Mouse (Mus musculus): ENCODE data around the gene Abcc6. TPM values are rescaled to one million over a fixed set of nuclear protein-coding genes. Genes with fewer than 3 reads are reported as not detected.
A peak's percentile ranks its signal among the peaks of the same experiment; 100 is the strongest.

Abcc6 gene
- polyA plus RNA-seq (2014; fragmentation: Nextera tagmentation; extraction: Ambion mirVana): 0.15 and 0.20 TPM in 2 replicates

DNA sequence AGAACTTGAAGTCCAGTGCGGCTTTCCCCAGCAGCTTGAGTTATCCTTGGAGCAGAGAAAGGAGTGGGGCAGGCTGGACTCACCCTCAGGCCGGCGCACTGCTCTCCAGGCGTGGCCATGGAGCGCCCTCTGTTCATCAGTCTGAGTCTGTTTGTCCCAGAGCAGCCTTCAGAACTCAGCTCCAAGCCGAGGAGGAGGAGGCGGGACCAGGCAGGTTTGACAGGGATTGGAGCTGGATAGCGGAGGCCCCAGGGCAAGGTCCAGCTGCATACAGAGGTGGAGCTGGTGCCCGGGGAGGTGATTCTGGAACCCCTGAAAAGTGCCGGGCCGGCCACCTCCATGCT, at the start of gene Abcc6:
Abcc6 (minus strand) TSS at position 158 of the 344 bp plus-strand sequence.
- WGBS: 13% methylated on average over 11 of the region's 11 CpGs
- Histone ChIP-seq H3K9me3 (ENCODE audit: control insufficient read depth, low read length) (no peaks in the 10 kb centered on the region), H3K9ac (ENCODE audit: low read length) (no peak within 1 kb of the TSS), H3K36me3 (ENCODE audit: control insufficient read depth, insufficient read depth, low read length) (no peaks in the 10 kb centered on the region), H3K4me1 (replicated peaks; ENCODE audit: control insufficient read depth, insufficient read depth, low read length) (peaks cover 8% of the 10 kb centered on the region), H3K27ac (ENCODE audit: low read depth, low read length) (no peak within 1 kb of the TSS), H3K4me2 (ENCODE audit: low read depth, low read length, severe bottlenecking) (peak within 1 kb of the TSS; percentile 9; the same call in 1 of the 2 replicates), H3K27me3 (ENCODE audit: control insufficient read depth, insufficient read depth, low read length) (no peaks in the 10 kb centered on the region), H3K4me3 (ENCODE audit: low read depth, low read length) (no peak within 1 kb of the TSS)
- DNase-seq (ENCODE audit: low spot score) (peak; percentile 55), ATAC-seq (replicated peaks; ENCODE audit: low FRiP score) (no peak)

DNA sequence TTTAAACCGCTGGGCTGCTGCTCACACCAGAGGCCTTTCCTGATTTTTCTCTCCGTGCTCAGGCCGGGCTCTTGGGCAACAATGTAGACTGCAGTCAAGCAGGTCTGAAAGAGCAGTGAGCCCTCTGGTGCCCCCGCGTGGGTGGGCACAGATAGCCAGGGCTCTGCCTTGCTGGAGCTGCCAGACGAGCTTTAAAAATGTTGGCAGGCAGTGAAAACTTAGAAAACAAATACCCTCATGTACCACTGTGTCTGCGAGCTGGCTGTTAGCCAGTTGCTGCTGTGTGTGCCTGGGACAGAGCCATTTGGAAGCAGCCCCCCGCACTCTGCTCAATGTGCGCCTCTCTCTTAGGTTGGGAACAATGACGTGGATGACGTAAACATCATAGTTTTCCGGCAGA, 47.6 kb upstream of the Abcc6 start:
- Histone ChIP-seq H3K36me3 (ENCODE audit: control insufficient read depth, insufficient read depth, low read length) (no peaks in the 10 kb centered on the region; the same call in 1 of the 2 replicates), H3K9ac (ENCODE audit: low read length) (no peak overlapping the region), H3K27ac (ENCODE audit: low read depth, low read length) (no peak overlapping the region), H3K4me1 (replicated peaks; ENCODE audit: control insufficient read depth, insufficient read depth, low read length) (no peaks in the 10 kb centered on the region), H3K27me3 (ENCODE audit: control insufficient read depth, insufficient read depth, low read length) (no peaks in the 10 kb centered on the region), H3K4me3 (ENCODE audit: low read depth, low read length) (no peak overlapping the region), H3K4me2 (ENCODE audit: low read depth, low read length, severe bottlenecking) (no peak overlapping the region), H3K9me3 (ENCODE audit: control insufficient read depth, low read length) (no peaks in the 10 kb centered on the region)
- no peak for DNase-seq (ENCODE audit: low spot score)
- WGBS: 88% methylated on average over 12 of the region's 12 CpGs
- ATAC-seq (replicated peaks; ENCODE audit: low FRiP score): no peak

DNA sequence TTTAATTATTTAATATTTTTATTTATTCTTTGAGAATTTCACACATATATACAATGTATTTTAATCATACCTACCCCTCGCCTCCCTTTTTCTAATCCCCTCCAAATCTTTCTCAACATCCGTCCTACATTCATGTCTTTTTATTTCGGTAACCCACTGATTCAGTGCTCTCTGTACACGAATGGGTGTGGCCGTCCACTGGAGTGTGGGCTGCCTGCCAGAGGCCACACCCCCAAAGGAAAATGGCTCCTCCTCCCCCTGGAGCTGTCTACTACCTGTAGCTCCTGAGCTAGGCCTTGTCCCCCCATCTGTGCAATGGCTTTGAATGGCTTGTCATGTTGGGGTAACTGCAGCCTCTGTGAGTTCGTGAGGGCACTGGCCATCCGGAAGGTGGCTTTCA, 46.7 kb upstream of the Abcc6 start:
- Histone ChIP-seq H3K9ac (ENCODE audit: low read length) (no peak overlapping the region), H3K4me2 (ENCODE audit: low read depth, low read length, severe bottlenecking) (no peak overlapping the region), H3K27me3 (ENCODE audit: control insufficient read depth, insufficient read depth, low read length) (no peaks in the 10 kb centered on the region), H3K9me3 (ENCODE audit: control insufficient read depth, low read length) (no peaks in the 10 kb centered on the region), H3K36me3 (ENCODE audit: control insufficient read depth, insufficient read depth, low read length) (no peaks in the 10 kb centered on the region; the same call in 1 of the 2 replicates), H3K27ac (ENCODE audit: low read depth, low read length) (no peak overlapping the region), H3K4me1 (replicated peaks; ENCODE audit: control insufficient read depth, insufficient read depth, low read length) (no peaks in the 10 kb centered on the region), H3K4me3 (ENCODE audit: low read depth, low read length) (no peak overlapping the region)
- ATAC-seq (replicated peaks; ENCODE audit: low FRiP score) (no peak), DNase-seq (ENCODE audit: low spot score) (no peak)
- WGBS: 91% methylated on average over 7 of the region's 7 CpGs

DNA sequence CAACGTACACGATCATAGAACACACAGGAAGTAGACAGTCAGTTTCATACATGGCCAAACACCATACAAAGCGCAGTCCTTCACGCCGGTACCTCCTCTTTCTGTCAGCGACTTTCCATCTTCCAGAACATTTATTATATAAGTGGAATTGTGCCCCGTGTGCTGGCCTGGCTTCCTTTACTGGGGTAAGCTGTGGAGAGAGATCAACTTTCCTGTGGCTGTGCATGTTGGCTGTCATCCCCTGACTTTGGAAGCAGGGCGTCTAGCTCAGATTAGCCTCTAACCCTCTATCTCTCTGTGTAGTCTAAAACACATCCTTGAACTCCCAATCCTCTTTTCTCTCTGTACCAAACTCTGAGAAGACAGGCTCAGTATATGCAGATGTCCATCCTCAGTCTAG, 38.7 kb upstream of the Abcc6 start:
- H3K4me2 ChIP-seq (ENCODE audit: low read depth, low read length, severe bottlenecking): no peak overlapping the region
- peaks cover 5% of the 10 kb centered on the region; the same call in 1 of the 2 replicates for H3K36me3 ChIP-seq (ENCODE audit: control insufficient read depth, insufficient read depth, low read length)
- no peak overlapping the region for H3K9ac ChIP-seq (ENCODE audit: low read length)
- no peak overlapping the region for H3K27ac ChIP-seq (ENCODE audit: low read depth, low read length)
- no peak for ATAC-seq (replicated peaks; ENCODE audit: low FRiP score)
- no peaks in the 10 kb centered on the region for H3K4me1 ChIP-seq (replicated peaks; ENCODE audit: control insufficient read depth, insufficient read depth, low read length)
- H3K27me3 ChIP-seq (ENCODE audit: control insufficient read depth, insufficient read depth, low read length): no peaks in the 10 kb centered on the region
- H3K9me3 ChIP-seq (ENCODE audit: control insufficient read depth, low read length): no peaks in the 10 kb centered on the region
- no peak overlapping the region for H3K4me3 ChIP-seq (ENCODE audit: low read depth, low read length)
- 94% methylated on average over 8 of the region's 8 CpGs for WGBS
- DNase-seq (ENCODE audit: low spot score): no peak

DNA sequence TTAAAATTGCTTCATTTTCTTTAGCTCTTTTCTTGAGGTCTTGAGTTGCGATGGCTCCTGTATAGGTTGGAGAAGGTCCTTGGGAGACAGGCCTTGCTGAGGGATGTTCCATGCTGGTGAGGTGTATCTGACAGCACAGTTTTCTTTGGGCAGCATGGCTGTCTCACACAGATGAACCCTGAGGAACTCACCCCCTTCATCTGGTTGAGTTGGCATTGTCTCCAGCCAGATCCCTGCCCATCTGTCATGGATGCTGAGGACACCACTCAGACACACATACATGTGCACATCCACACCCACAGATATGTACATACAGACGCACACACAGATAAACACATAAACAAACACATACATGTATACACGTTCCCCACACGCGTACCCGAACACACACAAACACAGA, 33.2 kb upstream of the Abcc6 start:
- Histone ChIP-seq H3K4me3 (ENCODE audit: low read depth, low read length) (no peak overlapping the region), H3K36me3 (ENCODE audit: control insufficient read depth, insufficient read depth, low read length) (no peaks in the 10 kb centered on the region; the same call in 1 of the 2 replicates)

DNA sequence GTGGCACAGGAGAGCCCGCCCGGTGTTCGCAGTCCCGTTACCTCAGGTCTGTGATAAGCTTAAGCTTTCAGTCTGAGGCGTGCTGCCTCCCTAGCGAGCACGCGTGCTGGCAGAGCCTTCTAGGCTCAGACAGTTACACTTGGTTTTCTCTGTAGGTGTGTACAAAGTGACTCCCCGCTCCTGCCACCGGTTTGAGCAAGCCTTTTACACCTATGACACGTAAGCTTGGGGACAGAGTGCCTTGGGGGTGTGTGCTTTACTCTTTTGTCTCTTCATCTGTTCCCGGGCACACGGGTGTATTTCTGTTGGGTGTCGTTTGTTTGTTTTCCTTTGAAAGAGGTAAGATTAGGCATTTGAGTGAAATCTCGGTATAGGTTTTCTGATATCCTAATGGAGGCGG, 31.5 kb upstream of the Abcc6 start:
- H3K27me3 ChIP-seq (ENCODE audit: control insufficient read depth, insufficient read depth, low read length): no peaks in the 10 kb centered on the region
- H3K4me1 ChIP-seq (replicated peaks; ENCODE audit: control insufficient read depth, insufficient read depth, low read length): no peaks in the 10 kb centered on the region
- H3K9ac ChIP-seq (ENCODE audit: low read length): no peak overlapping the region
- 97% methylated on average over 16 of the region's 16 CpGs for WGBS
- H3K36me3 ChIP-seq (ENCODE audit: control insufficient read depth, insufficient read depth, low read length): no peaks in the 10 kb centered on the region; the same call in 1 of the 2 replicates
- H3K4me3 ChIP-seq (ENCODE audit: low read depth, low read length): no peak overlapping the region
- H3K9me3 ChIP-seq (ENCODE audit: control insufficient read depth, low read length): no peaks in the 10 kb centered on the region
- no peak for DNase-seq (ENCODE audit: low spot score)
- no peak for ATAC-seq (replicated peaks; ENCODE audit: low FRiP score)
- no peak overlapping the region for H3K27ac ChIP-seq (ENCODE audit: low read depth, low read length)
- H3K4me2 ChIP-seq (ENCODE audit: low read depth, low read length, severe bottlenecking): no peak overlapping the region

More for the DNA sequence above, 33.2 kb upstream of the Abcc6 start:
- Histone ChIP-seq H3K9ac (ENCODE audit: low read length) (no peak overlapping the region), H3K9me3 (ENCODE audit: control insufficient read depth, low read length) (no peaks in the 10 kb centered on the region), H3K4me2 (ENCODE audit: low read depth, low read length, severe bottlenecking) (no peak overlapping the region), H3K27me3 (ENCODE audit: control insufficient read depth, insufficient read depth, low read length) (no peaks in the 10 kb centered on the region), H3K27ac (ENCODE audit: low read depth, low read length) (no peak overlapping the region; the same call in 1 of the 2 replicates), H3K4me1 (replicated peaks; ENCODE audit: control insufficient read depth, insufficient read depth, low read length) (no peaks in the 10 kb centered on the region)
- WGBS: 97% methylated on average over 6 of the region's 6 CpGs
- DNase-seq (ENCODE audit: low spot score) (no peak), ATAC-seq (replicated peaks; ENCODE audit: low FRiP score) (no peak)

DNA sequence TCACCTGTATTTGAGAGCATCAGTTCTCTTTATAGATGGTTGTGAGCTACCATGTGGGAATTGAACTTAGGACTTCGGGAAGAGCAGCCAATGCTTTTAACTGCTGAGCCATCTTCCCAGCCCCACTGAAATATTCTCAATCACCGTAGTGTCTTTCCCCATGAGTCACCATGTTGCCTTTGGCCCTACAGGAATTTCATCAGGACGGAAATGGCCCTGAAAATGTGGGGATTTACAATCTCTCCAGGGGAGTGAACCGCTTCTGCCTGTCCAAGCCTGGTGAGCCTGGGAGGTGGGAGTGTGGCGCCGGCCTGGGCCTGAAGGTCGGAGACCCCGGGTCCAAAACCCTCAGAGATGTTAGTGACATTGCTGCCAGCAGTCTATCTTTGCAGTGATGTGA, 30.6 kb upstream of the Abcc6 start:
- Histone ChIP-seq H3K36me3 (ENCODE audit: control insufficient read depth, insufficient read depth, low read length) (no peaks in the 10 kb centered on the region; the same call in 1 of the 2 replicates), H3K9ac (ENCODE audit: low read length) (no peak overlapping the region), H3K27me3 (ENCODE audit: control insufficient read depth, insufficient read depth, low read length) (no peaks in the 10 kb centered on the region), H3K4me1 (replicated peaks; ENCODE audit: control insufficient read depth, insufficient read depth, low read length) (no peaks in the 10 kb centered on the region), H3K27ac (ENCODE audit: low read depth, low read length) (no peak overlapping the region), H3K9me3 (ENCODE audit: control insufficient read depth, low read length) (no peaks in the 10 kb centered on the region), H3K4me3 (ENCODE audit: low read depth, low read length) (no peak overlapping the region), H3K4me2 (ENCODE audit: low read depth, low read length, severe bottlenecking) (no peak overlapping the region)
- no peak for ATAC-seq (replicated peaks; ENCODE audit: low FRiP score)
- DNase-seq (ENCODE audit: low spot score): no peak
- 95% methylated on average over 8 of the region's 8 CpGs for WGBS

DNA sequence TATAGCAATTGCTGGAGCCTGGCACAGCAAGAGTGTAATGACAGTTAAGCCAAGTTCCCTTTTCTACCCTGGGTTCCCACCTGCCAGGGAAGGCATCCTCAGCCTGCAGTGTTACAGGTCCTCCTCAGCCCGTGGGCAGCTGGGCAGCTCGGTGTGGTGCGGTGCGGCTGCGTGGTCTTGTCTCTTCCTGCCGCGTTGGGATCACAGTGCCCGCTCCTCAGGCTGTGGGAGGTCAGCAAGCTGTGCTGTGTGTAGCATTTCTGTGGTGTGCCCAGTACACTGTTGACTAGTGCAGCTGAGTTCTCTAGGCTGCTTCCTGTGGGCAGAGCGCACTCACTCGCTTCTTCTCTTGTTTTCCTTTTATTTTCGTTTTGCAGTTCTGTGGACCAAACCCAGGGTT, 28.8 kb upstream of the Abcc6 start:
- Histone ChIP-seq H3K4me1 (replicated peaks; ENCODE audit: control insufficient read depth, insufficient read depth, low read length) (no peaks in the 10 kb centered on the region), H3K36me3 (ENCODE audit: control insufficient read depth, insufficient read depth, low read length) (no peaks in the 10 kb centered on the region; the same call in 1 of the 2 replicates), H3K9me3 (ENCODE audit: control insufficient read depth, low read length) (no peaks in the 10 kb centered on the region), H3K4me3 (ENCODE audit: low read depth, low read length) (no peak overlapping the region), H3K27me3 (ENCODE audit: control insufficient read depth, insufficient read depth, low read length) (no peaks in the 10 kb centered on the region), H3K9ac (ENCODE audit: low read length) (no peak overlapping the region), H3K27ac (ENCODE audit: low read depth, low read length) (no peak overlapping the region), H3K4me2 (ENCODE audit: low read depth, low read length, severe bottlenecking) (no peak overlapping the region)
- DNase-seq (ENCODE audit: low spot score) (no peak), ATAC-seq (replicated peaks; ENCODE audit: low FRiP score) (no peak)
- 96% methylated on average over 11 of the region's 11 CpGs for WGBS

DNA sequence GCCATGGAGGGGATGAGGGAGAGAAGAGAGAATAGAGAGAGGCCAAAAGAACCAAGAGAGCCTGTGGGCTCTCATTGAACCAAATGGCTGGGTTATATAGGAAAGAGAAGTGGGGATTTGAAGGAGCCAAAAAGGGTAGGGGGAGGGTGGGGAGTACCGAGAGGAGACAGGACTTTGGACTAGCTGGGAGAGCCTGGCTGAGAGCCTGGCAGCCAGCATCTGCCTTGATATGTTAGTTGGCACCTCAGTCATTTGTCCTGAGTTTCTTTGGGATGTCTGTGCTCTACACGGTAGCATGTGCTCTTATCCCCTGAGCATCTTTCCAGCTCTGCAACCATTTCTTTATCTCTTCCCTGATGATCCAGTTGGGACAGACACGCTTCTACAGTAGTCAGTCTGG, 23.5 kb upstream of the Abcc6 start:
- ATAC-seq (replicated peaks; ENCODE audit: low FRiP score) (no peak), DNase-seq (ENCODE audit: low spot score) (no peak)
- 92% methylated on average over 3 of the region's 3 CpGs for WGBS
- H3K9me3 ChIP-seq (ENCODE audit: control insufficient read depth, low read length): no peaks in the 10 kb centered on the region
- no peaks in the 10 kb centered on the region for H3K4me1 ChIP-seq (replicated peaks; ENCODE audit: control insufficient read depth, insufficient read depth, low read length)
- no peak overlapping the region for H3K9ac ChIP-seq (ENCODE audit: low read length)
- H3K27ac ChIP-seq (ENCODE audit: low read depth, low read length): no peak overlapping the region
- H3K4me2 ChIP-seq (ENCODE audit: low read depth, low read length, severe bottlenecking): no peak overlapping the region
- no peak overlapping the region for H3K4me3 ChIP-seq (ENCODE audit: low read depth, low read length)
- H3K36me3 ChIP-seq (ENCODE audit: control insufficient read depth, insufficient read depth, low read length): no peaks in the 10 kb centered on the region; the same call in 1 of the 2 replicates
- no peaks in the 10 kb centered on the region for H3K27me3 ChIP-seq (ENCODE audit: control insufficient read depth, insufficient read depth, low read length)
